Mouse (Mus musculus) stomach, postnatal 0 days (tissue): ENCODE measurements around the gene Mapk3. TPM values are rescaled to one million over a fixed set of nuclear protein-coding genes. Genes with fewer than 3 reads are reported as not detected.

Source experiments
- ATAC-seq: fragments of 200-750 bp; cut with Nextera tagmentation; 2 replicates; pipeline ENCODE4 v1.8.0; 2017; ENCODE audit not compliant: low FRiP score, low TSS enrichment
- DNase-seq: peaks from one replicate; pipeline ENCODE4 v3.0.0-alpha.2; 2016; ENCODE audit warnings: low spot score
- H3K27ac ChIP-seq: fragments of 300-500 bp; sonication (generic); replicated peaks from 2 replicates; pipeline ENCODE4 v1.5.1; 2014; ENCODE audit warnings: mild to moderate bottlenecking, control low read depth
- H3K27me3 ChIP-seq: fragments of 300-500 bp; sonication (generic); 2 replicates; pipeline ENCODE4 v1.6.1; 2014; ENCODE audit warnings: low read length; ENCODE audit not compliant: control insufficient read depth, insufficient read depth
- H3K36me3 ChIP-seq: fragments of 300-500 bp; sonication (generic); 2 replicates; pipeline ENCODE4 v1.6.1; 2014; ENCODE audit warnings: low read length, mixed read lengths; ENCODE audit not compliant: control insufficient read depth, insufficient read depth
- H3K4me1 ChIP-seq: fragments of 300-500 bp; sonication (generic); replicated peaks from 2 replicates; pipeline ENCODE4 v1.6.1; 2014; ENCODE audit warnings: antibody characterized with exemption; ENCODE audit not compliant: control insufficient read depth, insufficient read depth
- H3K4me2 ChIP-seq: fragments of 300-500 bp; sonication (generic); replicated peaks from 2 replicates; pipeline ENCODE4 v1.6.1; 2014; ENCODE audit warnings: low read depth, mild to moderate bottlenecking, control low read depth, moderate library complexity
- H3K4me3 ChIP-seq: fragments of 300-500 bp; sonication (generic); 2 replicates; pipeline ENCODE4 v1.5.1; 2014; ENCODE audit warnings: low read depth, low read length, control low read depth
- H3K9ac ChIP-seq: fragments of 300-500 bp; sonication (generic); 2 replicates; pipeline ENCODE4 v1.6.1; 2014; ENCODE audit warnings: mild to moderate bottlenecking, low read length, control low read depth, mixed read lengths
- H3K9me3 ChIP-seq: fragments of 300-500 bp; sonication (generic); 2 replicates; pipeline ENCODE4 v1.6.1; 2016; ENCODE audit warnings: low read length; ENCODE audit not compliant: control insufficient read depth
- CTCF ChIP-seq: IDR thresholded peaks from 2 replicates; pipeline ENCODE4 v1.5.1; 2016; ENCODE audit warnings: antibody characterized with exemption, low read depth, mild to moderate bottlenecking, moderate library complexity
- EP300 ChIP-seq: optimal IDR thresholded peaks from 2 replicates; pipeline ENCODE3; 2016; ENCODE audit warnings: antibody characterized with exemption
- WGBS: fragments of 180-500 bp; shearing (Covaris S2); extraction: QIAGEN DNeasy Blood & Tissue Kit; methylation state at CpG from one replicate; pipeline ENCODE4 v1.1.7; 2014; 5-methylcytosine and 5-hydroxymethylcytosine counted together
- polyA plus RNA-seq: library from polyadenylated mRNA; unstranded; fragments of >200 nt; fragmentation: Nextera tagmentation; extraction: Ambion mirVana; gene quantifications from 2 replicates; pipeline ENCODE4 v1.2.1, GENCODE M21; 2015

Mapk3 gene
- polyA plus RNA-seq, 1 experiment from 2014 or later = 114 TPM

DNA sequence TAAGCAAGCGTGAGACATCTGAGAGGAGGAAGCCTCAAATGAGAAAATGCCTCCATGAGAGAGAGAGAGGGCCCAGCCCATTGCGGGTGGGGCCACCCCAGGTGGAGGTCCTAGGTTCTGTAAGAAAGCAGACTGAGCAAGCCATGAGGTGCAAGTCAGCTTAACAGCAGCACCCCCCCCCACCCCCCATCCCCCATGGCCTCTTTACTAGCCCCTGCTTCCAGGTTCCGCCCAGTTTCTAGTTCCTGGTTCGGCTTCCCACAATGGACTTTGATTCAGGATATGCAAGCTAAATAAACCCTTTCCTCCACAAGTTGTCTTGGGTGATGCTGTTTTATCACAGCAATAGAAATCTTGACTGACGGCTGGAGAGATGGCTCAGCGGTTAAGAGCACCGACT is 10.6 kb upstream of the Mapk3 start:
- Histone ChIP-seq H3K4me2 (no peak overlapping the region), H3K36me3 (no peaks in the 10 kb centered on the region), H3K9me3 (no peaks in the 10 kb centered on the region), H3K27me3 (no peaks in the 10 kb centered on the region), H3K27ac (peak overlapping the region; percentile 8; the same call in 1 of the 2 replicates), H3K4me1 (no peaks in the 10 kb centered on the region), H3K4me3 (no peak overlapping the region), H3K9ac (no peak overlapping the region)
- 56% methylated on average over 7 of the region's 7 CpGs for WGBS
- peak; percentile 72 for ATAC-seq
- DNase-seq = peak; percentile 67
- no peak for TF ChIP-seq EP300
- no peak for TF ChIP-seq CTCF

DNA sequence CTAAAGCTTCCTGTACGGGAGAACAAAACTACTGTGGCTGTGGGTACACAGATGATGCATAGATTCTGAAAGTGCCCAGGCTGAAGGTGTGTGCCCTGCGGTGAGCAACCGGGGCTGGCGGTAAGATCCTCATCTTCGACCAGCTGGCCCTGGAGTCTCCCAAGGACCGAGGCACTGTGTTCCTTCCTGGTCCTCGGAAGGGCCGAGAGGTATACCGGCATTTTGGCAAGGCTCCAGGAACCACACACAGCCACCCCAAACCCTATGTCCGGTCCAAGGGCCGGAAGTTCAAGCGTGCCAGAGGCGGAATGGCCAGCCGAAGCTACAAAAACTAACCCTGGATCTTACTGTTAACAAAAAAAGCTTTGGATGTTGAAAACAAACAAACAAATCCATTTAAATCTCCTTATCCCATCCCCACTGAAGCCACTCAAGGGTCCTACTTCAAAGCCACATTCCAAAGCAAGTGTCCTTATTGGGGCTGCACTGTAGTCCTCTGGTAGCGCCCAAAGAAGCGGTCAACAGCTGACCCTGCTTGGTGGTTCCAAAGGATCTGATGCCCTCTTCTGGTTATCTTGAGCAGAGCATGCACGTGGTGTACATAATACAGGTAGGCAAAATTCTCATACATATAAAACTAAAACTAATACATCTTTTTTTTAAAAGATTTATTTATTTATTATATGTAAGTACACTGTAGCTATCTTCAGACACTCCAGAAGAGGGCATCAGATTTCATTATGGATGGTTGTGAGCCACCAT is 9.6 kb upstream of the Mapk3 start:
- no peaks in the 10 kb centered on the region for H3K9me3 ChIP-seq
- no peaks in the 10 kb centered on the region for H3K27me3 ChIP-seq
- H3K4me3 ChIP-seq = no peak overlapping the region
- ATAC-seq (peak; percentile 18; the same call in 1 of the 2 replicates), DNase-seq (no peak)
- no peaks in the 10 kb centered on the region for H3K36me3 ChIP-seq
- no peaks in the 10 kb centered on the region for H3K4me1 ChIP-seq
- no peak overlapping the region for H3K4me2 ChIP-seq
- TF ChIP-seq EP300 (no peak), CTCF (peak; percentile 30; the same call in 1 of the 2 replicates)
- WGBS = 90% methylated on average over 17 of the region's 17 CpGs
- no peak overlapping the region for H3K9ac ChIP-seq
- H3K27ac ChIP-seq = no peak overlapping the region

DNA sequence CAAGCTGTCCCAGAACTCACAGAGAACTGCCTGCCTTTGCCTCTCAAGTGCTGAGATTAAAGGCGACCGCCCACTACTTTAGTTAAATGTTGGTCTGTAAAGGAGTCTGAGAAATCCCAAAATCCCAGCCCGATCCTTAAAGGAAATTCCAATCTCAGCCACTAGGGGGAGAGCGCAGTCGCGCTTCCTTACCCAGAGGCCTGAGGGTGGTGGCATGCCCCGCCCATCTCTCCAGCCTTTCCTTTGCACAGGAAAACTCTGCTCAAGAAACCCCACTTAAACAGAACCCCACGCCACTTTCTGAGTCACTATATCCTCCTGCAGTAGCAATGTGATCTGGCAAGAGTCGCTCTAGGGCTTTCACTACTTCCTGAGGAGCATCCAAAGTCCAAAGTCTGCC is 4.5 kb upstream of the Mapk3 start:
- peaks cover 3% of the 10 kb centered on the region; the same call in 1 of the 2 replicates for H3K4me1 ChIP-seq
- H3K4me3 ChIP-seq = no peak overlapping the region
- H3K27me3 ChIP-seq = no peaks in the 10 kb centered on the region
- no peaks in the 10 kb centered on the region for H3K36me3 ChIP-seq
- no peak overlapping the region; the same call in 1 of the 2 replicates for H3K4me2 ChIP-seq
- TF ChIP-seq EP300 (no peak), CTCF (peak; percentile 93)
- peak overlapping the region; percentile 53 for H3K27ac ChIP-seq
- peak; percentile 75 for ATAC-seq
- under 1% methylated on average over 9 of the region's 9 CpGs for WGBS
- no peaks in the 10 kb centered on the region for H3K9me3 ChIP-seq
- peak; percentile 87 for DNase-seq
- peak overlapping the region; percentile 28; the same call in 1 of the 2 replicates for H3K9ac ChIP-seq

DNA sequence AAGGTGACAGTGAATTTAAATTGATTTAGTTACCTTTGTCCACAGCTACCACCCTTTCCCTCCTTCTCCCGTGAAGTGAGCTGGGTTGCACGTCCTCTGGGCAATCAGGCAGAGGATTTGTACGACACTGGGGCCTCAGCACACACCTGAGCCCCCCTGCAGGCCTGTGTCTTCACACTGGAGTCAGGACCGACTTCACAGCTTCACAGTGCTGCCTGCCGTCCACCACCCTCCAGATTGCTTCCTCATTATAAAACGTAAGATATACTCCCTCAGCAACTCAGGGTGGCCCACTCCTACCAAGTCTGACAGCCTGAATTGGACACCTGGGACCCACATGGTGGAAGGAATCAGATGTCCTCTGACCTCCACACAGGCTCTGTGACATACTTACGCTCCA is 862 bp upstream of the Mapk3 start:
- Histone ChIP-seq H3K4me2 (no peak overlapping the region), H3K27ac (no peak overlapping the region), H3K4me1 (peaks cover 13% of the 10 kb centered on the region), H3K4me3 (no peak overlapping the region), H3K9ac (no peak overlapping the region), H3K27me3 (no peaks in the 10 kb centered on the region), H3K9me3 (no peaks in the 10 kb centered on the region), H3K36me3 (peaks cover 2% of the 10 kb centered on the region; the same call in 1 of the 2 replicates)
- DNase-seq = no peak
- 73% methylated on average over 7 of the region's 7 CpGs for WGBS
- ATAC-seq = no peak
- TF ChIP-seq CTCF (no peak), EP300 (no peak)

DNA sequence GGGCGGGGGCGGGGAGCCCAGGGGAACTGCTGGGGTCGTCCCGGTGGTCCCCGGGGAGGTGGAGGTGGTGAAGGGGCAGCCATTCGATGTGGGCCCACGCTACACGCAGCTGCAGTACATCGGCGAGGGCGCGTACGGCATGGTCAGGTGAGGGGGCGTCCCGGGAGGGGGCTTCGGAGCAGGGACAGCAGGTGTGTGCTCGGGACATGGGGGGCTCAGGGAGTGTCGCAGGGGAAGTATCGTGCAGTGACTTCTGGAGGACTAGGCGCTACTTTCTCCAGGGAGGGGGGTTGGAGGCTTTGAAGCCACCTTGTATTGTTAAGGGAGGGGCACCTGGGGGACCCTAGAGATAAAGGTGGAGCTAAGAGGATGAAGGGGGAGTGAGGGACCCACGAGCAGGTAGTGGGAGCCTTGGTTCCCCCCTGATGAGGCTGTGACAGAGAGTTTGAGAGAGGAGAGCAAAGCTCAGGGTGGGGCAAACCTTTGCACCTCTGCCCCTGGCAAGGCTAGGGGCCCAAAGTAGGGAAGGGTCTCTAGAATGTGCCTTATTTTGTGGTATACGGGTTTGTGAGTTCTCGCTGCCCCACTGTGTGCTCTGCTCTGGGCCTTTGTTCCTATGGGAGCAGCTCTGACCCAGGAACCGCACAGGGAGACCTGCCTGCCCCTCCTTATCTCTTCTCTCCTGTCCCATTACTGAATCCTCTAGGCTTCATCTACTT is 430 bp downstream of the Mapk3 start:
- Histone ChIP-seq H3K4me3 (peak overlapping the region; percentile 82), H3K4me2 (peak overlapping the region; percentile 73), H3K4me1 (peaks cover 13% of the 10 kb centered on the region), H3K9ac (peak overlapping the region; percentile 88), H3K27ac (peak overlapping the region; percentile 97), H3K36me3 (peaks cover 12% of the 10 kb centered on the region), H3K9me3 (no peaks in the 10 kb centered on the region), H3K27me3 (no peaks in the 10 kb centered on the region)
- no peak for TF ChIP-seq CTCF
- no peak for TF ChIP-seq EP300
- under 1% methylated on average over 19 of the region's 24 CpGs for WGBS
- ATAC-seq (peak; percentile 19), DNase-seq (no peak)
